Mouse (Mus musculus): ENCODE results near the gene Col23a1.
"Not testable (repeated sequence)": the region's sequence is repeated elsewhere in the genome, so short reads cannot be mapped to it uniquely, and the experiment has no call there.

The Col23a1 gene

GRCm38 (mm10) chr11:51629651-51630314 lies 340.1 kb downstream of the Col23a1 start:
- no peak for DNase-seq

GRCm38 (mm10) chr11:51632130-51632753 lies 342.5 kb downstream of the Col23a1 start:
- DNase-seq, result peak; percentile 21 to 45

GRCm38 (mm10) chr11:51633200-51633599 lies 343.5 kb downstream of the Col23a1 start:
- DNase-seq, result not testable (repeated sequence)
